Mouse (Mus musculus): Measurements from ENCODE around the gene Sept8.

The Sept8 gene

GRCm38 (mm10) chr11:53495417-53495816, 23.6 kb upstream of the Sept8 start:
- no peak for DNase-seq (ENCODE audit: low read depth, low spot score)

- no peak for DNase-seq (ENCODE audit: low read depth, low spot score)
These were observed 22.1 kb upstream of the Sept8 start for GRCm38 (mm10) chr11:53496946-53497345.

DNA sequence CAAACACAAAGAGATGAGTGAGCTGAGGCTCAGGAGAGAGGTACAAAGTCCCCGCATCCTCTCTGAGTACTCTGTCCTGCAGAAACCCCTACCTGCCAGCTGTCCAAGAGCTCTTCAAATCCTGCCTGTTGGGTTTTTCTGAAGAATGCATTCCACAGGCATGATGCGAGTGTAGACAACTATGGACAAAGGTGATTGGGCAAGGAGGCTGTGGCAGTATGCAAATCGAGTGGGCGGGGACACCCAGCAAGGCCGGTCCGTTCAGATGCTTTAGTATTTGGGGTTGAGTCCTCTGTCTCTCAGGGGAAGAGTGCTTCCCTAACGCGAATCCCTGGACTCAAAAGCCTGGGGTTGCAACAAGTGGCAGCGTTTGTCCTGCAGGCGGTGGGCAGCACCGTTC, 18.5 kb upstream of the Sept8 start:
- no peak for DNase-seq (ENCODE audit: low read depth, low spot score)

GRCm38 (mm10) chr11:53502039-53502765, 16.9 kb upstream of the Sept8 start:
- no peak for DNase-seq (ENCODE audit: low read depth, low spot score)

DNA sequence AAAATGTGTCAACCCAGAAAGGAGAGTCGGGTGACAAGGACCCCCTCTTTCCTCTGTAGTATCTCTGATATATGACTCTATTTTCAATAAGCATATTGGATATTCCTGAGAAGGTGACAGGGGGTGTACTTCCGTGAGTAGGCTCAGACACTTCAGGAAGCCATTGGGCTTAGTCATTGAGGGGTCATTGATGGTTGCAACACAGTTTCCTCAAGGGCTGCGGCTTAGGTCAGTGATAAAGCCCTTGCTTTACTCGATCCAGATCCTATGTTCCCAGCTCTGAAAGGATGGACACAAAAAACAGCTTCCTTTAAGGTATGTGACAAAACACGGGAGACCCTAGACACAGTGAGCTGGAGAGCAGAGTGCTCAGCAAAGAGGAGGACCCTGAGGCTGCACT, 15.3 kb upstream of the Sept8 start:
- DNase-seq (ENCODE audit: low read depth, low spot score), result no peak

GRCm38 (mm10) chr11:53504376-53504775, 14.7 kb upstream of the Sept8 start:
- DNase-seq (ENCODE audit: low read depth, low spot score), result no peak

GRCm38 (mm10) chr11:53505026-53505663, 13.9 kb upstream of the Sept8 start:
- DNase-seq (ENCODE audit: low read depth, low spot score), result no peak

DNA sequence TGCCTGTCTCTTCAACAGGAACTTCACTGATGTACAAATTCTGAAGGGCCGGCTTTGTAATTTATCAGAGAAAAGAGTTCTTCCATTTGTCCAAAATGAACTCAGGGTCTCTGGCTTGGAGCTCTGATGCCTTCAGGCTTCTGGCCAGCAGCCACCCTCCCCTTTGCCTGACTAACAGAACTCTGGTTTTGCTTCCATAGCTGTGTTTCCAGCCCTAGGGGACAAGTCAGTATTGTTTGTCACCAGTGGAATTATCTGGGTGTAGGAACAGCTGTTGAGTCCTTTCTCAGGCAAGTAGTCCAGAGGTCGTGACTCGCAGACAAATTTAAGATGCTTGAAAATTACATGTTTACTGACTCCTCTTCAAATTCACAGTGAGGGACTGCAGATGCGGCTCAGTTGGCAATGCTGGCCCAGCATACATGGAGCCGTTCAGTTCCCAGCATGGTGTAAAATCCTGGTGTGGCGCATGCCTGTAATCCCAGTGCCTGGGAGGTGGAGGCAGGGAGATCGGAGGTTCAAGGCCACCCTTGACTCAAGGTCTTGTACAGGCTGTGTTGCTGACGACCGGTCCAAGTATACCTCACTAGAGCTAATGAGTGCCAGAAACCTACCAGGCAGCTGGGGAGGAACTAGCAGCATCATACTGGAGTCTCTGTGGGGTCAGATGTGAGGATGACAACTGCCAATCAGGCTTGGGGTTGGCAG, 11.8 kb upstream of the Sept8 start:
- DNase-seq (ENCODE audit: low read depth, low spot score), result no peak

- DNase-seq (ENCODE audit: low read depth, low spot score), result no peak
These were observed 10.9 kb upstream of the Sept8 start for GRCm38 (mm10) chr11:53508152-53508551.

- DNase-seq (ENCODE audit: low read depth, low spot score), result no peak
These were observed 10.5 kb upstream of the Sept8 start for GRCm38 (mm10) chr11:53508591-53508990.

DNA sequence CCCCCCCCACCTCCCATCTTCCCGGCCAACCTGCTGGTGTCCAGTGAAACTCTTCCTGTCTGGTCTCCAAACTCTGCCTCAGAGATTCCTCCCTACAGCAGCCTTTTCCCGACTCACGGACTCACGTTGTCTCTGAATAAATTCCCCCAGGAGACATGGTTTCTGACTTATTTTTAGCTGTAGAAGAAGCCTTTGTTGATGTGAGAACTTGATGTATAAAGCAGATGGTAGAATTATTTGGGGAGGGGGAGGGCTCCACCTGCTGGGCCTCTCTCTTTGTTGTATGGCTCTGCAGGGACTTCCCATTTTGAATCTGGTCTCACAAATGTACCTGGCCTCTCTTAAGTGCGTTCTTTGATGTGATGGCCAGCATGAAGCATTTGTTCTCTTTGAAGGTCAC, 8.7 kb upstream of the Sept8 start:
- DNase-seq (ENCODE audit: low read depth, low spot score), result no peak

GRCm38 (mm10) chr11:53516775-53517627, 2.1 kb upstream of the Sept8 start:
- no peak for DNase-seq (ENCODE audit: low read depth, low spot score)

DNA sequence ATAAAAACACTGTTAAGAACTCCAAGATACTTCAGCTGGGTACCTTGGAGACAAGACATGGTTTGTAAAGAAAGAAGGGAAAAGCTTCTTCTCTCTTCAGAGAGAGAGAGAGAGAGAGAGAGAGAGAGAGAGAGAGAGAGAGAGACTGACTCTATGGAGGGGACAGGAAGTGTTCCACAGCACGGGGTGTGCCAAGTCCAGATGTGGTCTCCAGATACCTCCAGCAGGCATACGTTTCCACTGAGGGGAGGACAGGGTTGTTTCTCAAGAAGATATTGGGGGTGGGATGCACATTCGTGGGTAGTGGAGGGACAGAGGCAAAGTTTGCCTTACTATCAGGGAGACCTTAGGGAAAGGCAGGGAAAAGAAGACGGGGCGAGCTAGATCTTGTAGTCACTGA, 298 bp upstream of the Sept8 start:
- DNase-seq (ENCODE audit: low read depth, low spot score), result peak; percentile 19

DNA sequence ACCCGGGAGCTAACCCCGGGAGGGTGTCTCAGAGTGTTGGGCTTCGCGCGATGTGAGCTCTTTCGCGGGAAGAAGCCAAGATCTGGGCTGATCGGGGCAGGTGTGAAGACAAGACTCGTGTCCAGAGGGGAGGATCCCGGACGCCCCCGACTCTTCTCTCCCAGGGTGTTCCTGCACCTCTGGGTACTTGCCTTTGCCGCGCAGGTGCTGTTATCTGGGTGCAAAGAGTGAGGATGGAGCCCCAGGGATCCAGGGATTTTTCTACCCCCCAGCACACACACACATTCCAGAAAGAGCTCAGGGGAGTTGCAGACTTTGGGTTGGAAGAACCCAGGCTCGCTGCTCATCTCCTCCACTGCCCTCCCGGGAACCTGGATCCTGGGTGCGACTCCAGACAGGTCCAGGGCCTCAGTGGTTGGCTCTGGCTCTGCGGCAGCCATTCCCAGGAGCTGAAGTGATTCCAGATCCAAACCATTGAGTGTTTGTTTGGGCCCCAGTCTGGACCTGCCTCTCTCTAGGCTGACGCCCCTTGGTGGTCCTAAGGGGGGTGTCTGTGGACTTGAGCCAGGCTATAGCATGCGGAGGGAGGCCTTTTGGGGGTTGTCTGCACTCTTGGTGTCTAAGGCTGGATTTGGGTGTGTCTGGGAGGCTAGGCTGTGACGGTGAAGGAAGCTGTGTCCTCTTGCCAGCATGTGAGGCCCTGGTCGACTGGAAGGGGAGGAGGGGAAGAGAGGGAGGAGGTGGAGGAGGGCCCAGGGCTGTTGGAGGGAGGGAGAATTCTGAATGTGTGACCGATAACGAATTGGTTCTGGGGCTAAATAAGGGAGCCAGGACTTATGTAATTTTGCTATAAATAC, 1.3 kb downstream of the Sept8 start:
- peak; percentile 62 for DNase-seq (ENCODE audit: low read depth, low spot score)

DNA sequence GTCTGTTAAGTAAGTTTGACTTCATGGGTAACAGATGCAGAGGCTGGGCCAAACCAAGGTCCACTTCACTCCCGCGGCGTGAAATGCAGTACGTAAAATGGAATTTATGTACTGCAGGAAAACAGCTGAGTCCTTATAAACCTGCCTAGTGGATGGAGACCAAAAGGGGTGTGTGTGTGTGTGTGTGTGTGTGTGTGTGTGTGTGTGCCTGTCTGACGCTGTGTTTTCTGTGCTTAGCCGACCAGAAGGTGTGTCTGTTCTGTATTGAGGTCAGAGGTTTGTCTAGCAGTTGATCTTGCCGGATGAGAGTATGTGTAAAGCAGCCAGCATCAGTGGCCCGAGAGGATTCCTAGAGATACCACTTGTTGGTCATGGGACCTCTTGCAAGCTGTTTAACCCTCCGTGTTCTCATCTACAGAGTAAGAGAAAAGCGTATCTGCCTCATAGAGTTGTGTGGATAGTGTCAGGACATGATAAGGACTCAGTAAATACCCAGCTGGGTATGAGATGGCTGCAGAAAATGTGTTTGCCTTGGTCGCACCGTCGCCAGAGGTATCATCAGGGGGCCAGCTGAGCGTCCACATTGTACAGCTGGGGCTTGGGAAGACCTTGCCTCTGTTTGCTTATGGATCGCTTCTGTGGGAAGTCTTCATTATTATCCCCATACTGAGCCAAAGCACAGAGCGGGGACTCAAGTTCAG, 2.2 kb downstream of the Sept8 start:
- peak; percentile 29 for DNase-seq (ENCODE audit: low read depth, low spot score)

GRCm38 (mm10) chr11:53521821-53522131, 2.7 kb downstream of the Sept8 start:
- DNase-seq (ENCODE audit: low read depth, low spot score), result peak; percentile 56

GRCm38 (mm10) chr11:53522362-53522761, 3.3 kb downstream of the Sept8 start:
- no peak for DNase-seq (ENCODE audit: low read depth, low spot score)

DNA sequence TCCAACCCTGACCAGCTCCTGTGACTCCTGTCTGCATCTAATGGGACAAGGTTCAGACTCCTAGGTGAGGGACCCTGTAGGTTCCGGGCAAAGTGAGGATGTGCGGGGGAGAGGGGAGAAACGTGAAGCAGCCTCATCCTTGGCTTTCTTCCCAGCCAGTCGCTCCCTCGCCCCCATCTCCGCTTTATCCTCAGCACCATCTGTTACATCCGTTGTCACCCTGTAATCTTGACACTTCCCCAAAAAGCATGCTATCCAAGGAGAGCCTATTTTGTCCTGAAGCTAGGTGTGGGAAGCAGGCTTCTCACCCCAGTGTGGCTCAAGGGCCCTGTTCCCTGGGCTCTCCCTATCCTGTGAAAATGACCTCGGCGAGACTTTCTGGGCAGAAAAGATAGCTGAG, 3.9 kb downstream of the Sept8 start:
- DNase-seq (ENCODE audit: low read depth, low spot score), result no peak

GRCm38 (mm10) chr11:53523545-53524405, 4.7 kb downstream of the Sept8 start:
- no peak for DNase-seq (ENCODE audit: low read depth, low spot score)

- no peak for DNase-seq (ENCODE audit: low read depth, low spot score)
These were observed 5.8 kb downstream of the Sept8 start for GRCm38 (mm10) chr11:53524905-53525304.
